Mouse (Mus musculus) adrenal gland, adult (tissue): ENCODE results near the gene Ctps2.

Source experiments
- DNase-seq, 2 experiments: peaks; one replicate each; pipeline ENCODE4 v3.0.0; 2022 to 2023; ENCODE audit warnings: low spot score in 1 of 2; ENCODE audit not compliant: inconsistent age in 2 of 2

The Ctps2 gene

DNA sequence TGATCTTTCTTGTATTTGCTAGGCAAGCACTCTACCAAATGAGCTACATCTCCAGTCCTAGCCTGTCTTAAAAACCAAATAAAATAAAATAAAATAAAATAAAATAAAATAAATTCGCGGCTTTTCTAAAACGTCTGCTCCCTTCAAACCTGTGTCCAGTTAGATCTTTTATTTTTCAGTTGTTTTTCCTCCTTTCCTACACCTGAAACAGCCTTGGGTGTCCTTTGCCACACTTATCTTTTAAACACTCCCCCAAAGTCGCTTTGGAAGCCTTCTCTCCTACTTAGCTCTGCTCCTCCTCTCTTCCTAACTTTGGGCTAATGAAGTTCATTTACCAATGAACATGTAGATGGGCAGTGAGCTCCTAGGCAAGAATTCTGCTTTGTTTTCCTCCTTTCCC lies at the start of gene Ctps2:
Ctps2 (plus strand) TSS at position 301 of the 400 bp plus-strand sequence.
- DNase-seq: no peak

DNA sequence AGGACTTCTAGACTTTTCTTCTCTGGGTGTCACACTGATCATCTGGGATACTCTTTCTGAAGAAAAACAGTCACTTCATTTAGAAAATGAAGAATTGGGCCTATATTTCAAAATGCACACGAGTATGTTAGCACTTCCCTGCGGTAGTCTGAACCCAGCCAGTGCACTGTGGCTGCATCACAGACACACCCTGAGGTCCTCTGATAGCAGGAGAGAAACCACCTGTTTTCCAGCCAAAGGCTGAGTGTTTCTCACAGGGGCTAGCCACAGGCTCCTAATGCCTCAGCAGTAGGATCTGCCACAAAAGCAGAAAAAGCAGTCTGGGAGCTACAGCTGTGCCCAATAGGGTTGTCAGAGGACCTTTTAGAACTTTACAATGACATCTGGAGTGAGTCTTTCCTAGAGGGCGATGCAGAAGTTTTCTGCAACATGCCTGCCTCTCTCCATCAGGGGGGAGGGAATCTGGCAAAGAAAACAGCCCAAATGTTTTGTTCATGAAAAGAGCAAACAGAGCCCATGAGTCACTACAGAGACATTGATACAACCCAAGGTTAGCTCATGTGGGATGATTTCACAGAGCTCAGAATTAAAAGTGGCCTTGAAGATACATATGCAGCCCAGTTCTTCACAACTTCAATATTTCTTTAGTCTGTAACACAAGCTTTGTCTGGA lies 32.6 kb upstream of the Ctps2 start:
- DNase-seq: peak; percentile 31 to 77

DNA sequence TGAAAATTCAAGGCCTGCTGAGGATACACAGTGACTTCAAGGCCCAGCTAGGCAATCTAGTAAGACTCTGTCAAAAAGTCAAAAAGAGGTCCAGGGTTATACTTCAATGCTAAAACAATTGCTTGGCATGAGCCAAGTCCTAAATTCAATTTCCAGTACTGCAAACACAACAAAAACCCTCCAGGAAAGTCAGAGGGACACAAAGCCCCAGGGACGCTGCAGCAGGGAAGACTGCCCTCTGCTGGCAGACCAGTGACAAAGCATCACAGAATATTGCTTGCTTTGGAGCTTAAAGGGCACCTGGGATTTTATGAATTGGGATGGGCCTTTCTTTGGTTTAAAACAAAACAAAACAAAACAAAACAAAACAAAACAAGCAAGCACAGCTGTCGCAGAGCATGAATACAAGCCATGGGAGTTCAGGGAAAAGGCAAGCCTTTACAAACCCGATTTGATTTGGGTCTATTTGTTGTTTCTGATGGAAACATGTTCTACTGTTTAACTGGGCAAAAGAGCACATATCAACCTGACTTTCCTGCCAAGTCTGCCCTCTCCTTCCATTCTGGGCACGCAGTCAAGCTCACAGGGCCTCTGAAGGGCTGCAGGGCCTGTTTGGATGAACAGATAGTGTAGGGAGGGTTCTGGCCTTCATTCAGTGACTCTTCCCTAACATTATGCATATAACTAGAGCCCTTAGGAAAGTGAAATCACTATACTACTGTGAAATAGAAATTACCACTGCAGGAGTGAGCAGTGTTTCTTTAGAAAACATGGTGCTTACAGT lies 29.1 kb upstream of the Ctps2 start:
- DNase-seq: peak; percentile 17 to 70

DNA sequence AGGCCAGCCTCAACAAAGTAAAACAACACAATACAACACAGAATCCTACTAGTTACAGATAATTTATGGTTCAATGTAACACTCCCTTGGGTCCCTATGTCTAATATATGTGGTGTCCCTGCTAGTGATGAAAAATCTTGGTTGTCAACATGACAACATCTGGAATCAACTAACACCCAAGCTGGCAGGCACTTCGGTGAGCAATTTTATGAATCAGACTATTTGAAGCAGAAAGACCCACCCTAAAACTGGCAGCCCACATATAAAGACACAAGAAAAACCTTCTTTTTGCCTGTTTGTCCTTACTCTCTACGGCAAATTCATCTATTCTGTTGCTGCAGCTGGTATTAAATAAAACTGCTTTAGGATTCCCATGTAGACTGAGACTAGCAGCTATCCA lies 27.3 kb upstream of the Ctps2 start:
- DNase-seq: no peak

DNA sequence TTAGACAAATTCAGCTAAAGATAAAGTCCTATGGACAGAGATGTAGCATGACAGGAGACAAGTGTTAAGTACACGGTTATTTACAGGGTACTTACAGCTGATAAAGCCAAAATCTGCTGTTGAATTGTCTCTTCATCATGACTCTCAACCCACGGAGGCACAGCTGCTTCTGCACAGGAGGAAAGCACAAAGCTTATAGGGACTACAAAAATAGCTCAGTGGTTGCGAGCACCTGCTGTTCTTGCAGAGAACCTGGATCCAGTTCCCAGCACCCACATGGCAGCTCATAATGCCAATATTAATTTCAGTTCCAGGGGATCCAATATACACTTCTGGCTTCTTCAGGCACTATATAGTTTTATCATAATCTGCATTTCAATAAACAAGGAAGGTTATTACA lies 22.8 kb upstream of the Ctps2 start:
- no peak for DNase-seq

DNA sequence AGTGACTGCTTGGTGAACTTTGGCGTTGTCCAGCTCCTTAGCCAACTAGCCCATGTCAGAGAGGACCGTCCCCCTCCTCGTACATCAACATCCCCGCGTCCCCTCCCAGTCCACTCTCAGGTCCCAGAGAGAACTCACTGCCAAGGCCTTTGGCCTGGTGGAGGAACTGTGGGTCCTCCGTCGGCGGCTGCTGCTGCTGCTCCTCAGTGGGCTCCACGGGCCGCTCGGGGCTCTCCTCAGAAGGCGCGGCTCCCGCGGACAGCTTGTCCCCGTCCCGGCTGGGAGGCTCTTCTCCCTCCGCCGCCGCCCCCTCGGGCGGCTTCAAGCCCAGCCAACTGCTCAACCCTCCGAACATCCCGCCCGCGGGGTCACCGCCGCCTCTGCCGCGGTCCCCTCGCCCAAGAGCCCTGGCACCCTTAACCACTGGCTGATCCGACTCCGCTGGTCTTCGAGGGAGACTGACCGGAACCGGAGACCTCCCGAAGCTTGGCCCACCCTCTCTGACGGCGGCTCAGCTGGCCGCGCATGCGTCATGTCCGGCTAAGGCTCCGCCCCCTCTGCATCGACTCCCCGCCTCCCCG lies 13.0 kb upstream of the Ctps2 start, which contains the start of gene Syap1:
Syap1 (minus strand) TSS at position 517 of the 581 bp plus-strand sequence.
- peak; percentile 89 to 93 for DNase-seq

DNA sequence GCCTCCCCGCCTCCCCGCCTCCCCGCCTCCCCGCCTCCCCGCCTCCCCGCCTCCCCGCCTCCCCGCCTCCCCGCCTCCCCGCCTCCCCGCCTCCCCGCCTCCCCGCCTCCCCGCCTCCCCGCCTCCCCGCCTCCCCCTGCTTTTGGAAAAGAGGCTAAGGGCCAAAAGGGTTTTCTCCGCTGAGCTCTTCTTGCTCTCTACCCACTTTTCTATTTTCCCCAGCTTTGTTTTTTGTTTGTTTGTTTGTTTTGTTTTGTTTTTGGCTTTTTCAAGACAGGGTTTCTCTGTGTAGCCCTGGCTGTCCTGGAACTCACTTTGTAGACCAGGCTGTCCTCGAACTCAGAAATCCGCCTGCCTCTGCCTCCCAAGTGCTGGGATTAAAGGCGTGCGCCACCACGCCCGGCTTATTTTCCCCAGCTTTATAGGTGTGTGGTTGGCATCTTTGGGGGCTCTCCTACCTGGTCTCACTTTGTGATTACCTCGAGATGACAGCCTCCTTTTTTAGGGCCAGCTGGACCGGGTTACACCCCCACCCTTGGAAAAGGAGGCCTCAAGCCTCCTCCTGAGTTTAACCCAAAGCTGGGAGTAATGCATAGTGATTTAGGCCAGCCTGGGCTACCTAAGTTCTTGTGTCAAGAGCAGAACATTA lies 12.3 kb upstream of the Ctps2 start:
- DNase-seq: peak in 1 of 2 experiments; percentile 38

DNA sequence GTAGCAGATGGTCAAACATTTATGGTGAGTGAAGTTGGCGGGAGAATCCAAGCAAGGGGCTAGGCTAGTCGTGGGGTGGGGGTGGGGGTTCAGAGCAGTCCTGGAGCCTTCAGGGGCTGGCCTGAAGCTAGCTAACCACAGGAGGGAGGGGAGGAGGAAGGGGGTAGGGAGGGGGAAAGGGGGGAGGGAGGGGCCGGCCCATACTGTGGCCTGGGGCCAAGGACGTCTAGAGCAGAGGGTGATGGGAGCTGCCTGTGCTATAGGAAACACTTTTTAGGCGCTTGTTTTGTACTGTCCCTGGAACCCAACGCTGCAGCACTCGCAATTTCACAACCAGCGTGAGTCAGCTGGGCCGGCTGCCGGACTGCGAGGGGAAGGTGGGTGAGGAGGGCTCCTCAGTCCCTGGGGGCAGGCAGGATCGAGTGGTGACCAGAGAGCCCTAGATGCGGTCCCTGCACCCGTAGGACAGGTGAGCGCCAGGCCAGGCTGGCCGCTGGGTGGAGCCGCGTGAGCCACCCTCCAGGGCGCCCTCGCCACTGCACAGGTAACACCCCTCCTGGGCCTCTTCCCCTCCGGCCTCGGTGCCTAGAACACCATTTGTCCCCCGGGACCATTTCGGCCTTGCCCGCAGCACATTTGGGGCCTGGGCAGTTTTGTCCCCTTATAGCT lies 467 bp downstream of the Ctps2 start:
- peak; percentile 64 to 86 for DNase-seq

DNA sequence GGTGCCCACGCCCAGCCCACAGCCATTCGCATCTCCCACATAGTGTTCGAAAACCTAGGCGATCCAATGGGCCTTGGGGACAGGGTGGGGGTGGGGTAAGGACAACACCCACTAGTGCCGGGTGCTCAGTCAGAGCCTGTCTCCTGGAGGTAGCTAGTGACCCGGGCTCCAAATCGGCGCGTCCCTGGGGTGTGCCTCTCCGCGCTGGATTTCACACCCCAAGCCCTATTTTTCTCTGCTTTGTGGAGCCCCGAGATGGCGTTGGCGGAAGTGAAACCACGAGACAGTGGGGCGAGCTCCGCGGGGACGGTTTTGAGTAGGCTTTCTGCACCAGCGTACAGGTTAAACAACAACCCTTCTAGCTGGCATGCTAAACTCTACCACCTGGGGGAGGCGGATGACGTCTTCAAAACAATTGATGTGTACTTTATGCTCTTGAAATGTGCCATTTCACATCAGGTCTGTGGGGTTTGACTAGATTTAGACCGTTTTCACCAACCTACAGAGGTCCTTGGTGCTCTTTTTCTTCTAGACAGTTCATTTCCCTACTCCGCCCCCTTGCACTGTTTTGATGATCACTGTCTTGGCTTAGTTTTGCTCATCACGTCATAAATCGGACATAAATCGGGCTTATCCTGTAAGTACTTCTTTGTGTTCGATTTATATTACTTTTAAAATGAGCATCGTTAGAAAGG lies 1.1 kb downstream of the Ctps2 start:
- DNase-seq: peak; percentile 39 to 80

DNA sequence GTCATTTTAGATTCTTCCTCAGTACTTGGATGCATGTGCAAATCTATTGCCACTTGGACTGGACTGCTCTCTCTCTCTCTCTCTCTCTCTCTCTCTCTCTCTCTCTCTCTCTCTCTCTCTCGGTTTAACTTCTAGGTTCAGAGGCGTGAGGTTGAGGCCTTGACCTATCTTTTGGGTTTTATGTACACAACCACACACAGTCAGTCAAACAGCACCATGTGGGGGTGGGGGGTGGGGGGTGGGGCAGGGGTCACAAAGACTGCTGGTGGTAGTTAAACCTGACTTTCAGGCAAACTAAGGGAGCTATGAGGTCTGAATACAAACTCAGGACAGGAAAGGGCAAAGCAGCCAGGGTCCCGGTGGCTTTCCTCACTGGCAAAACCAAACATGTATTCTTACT lies 6.5 kb downstream of the Ctps2 start:
- no peak for DNase-seq

DNA sequence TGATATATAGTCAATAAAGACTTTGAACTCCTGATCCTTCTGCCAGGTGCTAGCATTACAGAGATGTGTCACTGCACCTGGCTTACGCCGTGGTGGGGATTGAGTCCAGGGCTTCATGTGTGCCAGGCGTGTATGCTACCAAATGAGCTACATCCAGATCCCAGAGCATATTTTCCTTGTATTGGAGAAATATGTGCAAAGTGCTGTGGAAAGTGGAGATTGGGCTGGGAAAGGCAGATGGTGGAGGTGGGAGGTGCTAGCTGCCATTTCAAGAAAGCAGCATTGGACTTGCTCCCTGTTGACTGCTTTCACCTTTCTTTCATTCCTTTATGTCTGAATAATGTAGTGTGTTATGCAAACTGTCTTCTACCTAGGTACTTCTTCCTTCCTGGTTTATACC lies 12.6 kb downstream of the Ctps2 start:
- DNase-seq: no peak

DNA sequence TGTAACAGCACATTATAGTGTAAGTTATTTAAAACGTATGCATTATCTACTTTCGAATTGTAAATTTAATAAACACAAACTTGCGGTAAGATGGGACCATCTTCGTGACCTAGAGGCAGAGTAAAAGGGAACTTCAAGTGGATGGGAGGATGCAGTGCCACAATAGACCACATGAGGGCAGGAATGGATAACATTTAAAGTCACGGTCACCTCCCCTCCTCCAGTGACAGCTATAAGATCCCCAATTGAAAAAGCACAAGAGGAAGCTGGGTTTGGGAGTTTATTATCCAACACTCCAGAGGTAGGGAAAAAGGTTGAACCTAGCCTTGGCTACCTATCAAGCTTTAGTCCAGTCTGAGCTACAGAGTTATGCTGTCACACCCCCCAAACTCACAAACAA lies 14.7 kb downstream of the Ctps2 start:
- DNase-seq: peak; percentile 34 to 80

DNA sequence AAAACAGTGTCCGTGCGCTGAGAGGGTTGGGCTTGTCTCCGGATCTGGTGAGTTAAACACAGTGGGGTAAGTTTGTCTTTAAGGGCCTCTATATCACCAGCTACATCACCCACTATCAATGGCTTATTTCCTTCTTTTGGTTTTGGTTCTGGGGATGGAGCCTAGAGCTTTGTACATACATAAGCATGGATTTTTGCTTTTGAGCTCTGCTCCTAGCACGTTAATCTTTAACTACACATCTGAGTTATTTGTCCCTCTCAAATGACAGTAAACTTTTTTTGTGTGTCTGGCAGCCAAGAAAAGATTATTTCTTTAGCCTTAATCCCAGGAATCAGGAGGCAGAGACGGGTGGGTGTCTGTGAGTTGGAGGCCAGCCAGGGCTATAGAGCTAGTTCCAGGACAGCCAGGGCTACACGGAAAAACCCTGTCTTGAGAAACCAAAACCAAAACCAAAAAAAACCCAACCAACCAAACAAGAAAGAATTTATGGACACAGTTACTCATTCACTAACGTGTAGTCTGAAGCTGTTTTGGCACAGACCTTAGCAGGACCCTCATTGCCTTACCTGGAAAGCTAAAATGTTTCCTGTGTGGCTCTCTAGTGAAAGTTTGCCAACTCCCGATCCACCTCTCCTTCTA lies 20.6 kb downstream of the Ctps2 start:
- no peak for DNase-seq

DNA sequence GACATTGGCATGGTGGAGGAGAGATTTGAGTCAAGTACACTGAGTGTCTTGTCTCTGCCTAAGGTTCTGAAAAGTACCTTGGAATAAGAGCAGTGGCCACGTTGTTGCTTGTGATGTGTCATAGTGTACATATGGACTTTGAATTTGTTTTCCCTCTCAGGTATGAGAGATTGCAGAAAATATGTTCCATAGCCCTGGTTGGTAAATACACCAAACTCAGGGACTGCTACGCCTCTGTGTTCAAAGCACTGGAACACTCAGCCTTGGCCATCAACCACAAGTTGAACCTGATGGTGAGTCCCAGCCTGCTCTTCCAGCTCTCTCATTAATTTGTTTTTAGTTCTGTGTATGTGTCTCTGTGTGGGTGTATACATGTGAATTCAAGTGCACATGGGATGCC lies 30.4 kb downstream of the Ctps2 start:
- no peak for DNase-seq

DNA sequence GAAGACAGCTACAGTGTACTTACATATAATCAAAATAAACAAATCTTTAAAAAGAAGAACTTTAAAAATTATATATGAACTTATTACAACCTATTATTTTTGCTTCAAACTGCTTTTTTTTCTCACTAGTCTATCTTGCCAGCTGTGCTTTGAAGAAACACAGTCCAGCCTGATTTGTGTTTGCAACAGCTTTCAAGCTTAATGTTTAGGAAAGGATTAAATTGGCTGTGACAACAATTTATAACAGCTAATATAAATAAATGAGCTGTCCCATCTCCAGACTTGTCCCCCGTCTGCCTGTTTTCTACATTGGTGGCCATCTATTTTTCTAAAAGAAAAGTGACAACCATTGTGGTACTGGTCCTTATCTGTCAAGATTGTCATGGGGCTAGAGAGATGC lies 41.0 kb downstream of the Ctps2 start:
- no peak for DNase-seq

DNA sequence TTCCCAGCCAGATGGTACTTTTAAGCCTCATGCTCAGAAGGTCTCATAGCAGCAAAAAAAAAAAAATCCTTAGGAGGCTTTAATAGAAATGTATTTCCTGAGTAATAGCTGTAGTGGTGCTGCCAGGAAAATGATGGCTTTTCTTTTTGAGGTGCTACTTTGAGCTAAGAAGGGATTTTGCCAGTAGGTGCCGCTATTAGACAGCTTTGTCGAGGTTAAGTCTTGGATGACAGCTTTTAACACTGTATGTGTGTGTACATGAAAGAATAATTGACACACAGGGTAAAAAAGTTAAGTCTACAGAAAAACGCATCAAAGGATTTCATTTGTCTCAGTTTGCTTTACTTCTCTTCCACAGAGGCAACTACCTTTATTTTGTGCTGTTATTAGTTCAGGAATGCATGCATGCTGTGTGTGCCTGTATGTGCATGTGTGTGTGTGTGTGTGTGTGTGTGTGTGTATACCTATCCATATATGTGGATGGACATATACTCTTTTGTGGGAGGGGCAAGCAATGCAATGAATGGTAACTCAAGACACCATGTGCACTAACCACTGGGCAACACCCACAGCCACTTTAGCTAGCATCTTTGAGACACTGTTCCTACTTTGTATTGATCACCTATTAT lies 48.9 kb downstream of the Ctps2 start:
- DNase-seq: peak; percentile 4 to 59

DNA sequence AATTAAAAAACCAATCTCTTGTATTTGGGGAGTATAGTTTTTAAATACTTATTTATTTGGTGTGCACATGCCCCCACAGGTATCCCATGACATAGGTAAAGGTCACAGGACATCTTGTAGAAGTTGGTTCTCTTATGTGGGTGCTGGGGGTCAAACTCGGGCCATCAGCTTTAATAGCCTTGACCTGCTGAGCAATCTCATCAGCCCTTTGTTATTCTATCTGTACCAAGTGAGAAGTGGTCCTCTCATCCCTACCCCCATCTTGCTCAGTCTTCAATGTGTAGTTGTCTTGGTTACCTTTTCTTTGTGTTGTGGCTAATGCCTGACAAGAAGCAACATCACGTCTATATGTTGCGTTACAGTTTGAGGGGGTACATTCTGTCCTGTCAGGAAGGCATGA lies 56.9 kb downstream of the Ctps2 start:
- no peak for DNase-seq

DNA sequence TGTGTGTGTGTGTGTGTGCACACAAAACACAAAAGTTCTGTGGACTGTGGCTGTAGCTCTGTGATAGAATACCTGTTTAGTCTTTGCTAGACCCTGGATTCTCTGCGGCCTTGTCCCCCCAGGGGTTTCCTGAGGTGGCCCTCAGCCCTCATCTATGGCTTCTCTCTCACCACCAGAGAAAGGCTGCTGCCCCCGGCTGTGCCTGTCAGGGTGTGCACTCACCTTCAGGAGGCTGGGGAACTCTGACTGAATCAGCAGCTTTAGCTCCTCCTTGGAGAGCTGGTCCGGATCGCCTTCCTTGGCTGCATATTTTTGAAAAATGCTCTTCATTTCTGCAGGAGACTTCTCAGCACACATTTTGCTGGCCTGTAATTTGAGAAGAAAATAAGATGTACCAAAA lies 62.8 kb downstream of the Ctps2 start:
- DNase-seq: no peak

DNA sequence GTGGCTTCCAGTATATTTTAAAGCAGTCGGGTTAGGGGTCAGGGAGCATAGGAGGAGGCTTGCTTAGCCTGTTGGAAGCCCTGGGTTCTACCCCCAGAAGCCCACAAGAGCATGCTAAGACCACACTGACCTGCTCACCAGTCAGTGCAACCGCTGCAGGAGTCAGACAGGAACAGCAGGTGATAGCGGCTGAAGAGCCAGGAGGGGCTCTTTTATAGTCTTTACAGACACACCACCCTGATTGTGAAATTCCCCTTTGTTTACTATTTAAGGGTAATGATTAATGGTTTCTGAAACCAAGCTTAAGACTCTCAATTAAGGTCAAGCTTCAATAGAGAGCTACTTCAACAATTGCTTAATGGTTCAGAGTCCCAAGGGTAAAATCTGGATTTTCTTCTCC lies 63.3 kb downstream of the Ctps2 start, which contains the start of gene S100g:
S100g (minus strand) TSS at position 217 of the 400 bp plus-strand sequence.
- no peak for DNase-seq
